ENCODE assay signal across 10 mouse cellular contexts in the genomic region with DNA sequence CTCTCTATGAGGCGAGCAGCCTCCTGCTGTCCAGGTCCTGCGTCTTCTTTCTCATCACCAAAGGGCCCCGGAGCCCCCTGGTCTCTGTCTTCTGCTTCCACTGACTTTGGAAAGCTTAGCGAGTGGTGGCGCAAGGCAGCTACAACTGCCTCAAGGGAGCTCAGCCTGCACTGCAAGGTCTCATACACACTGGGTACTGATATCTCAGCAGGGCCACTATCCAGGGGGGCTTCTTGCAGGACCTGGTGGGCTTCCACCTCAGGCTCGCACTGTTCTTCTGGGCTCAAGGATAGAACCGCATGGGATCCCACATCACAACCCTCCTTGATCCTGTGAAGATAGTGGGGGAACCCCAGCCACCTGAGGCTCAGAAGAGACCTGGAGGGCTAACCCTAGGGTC. TPM values are rescaled to one million over a fixed set of nuclear protein-coding genes. Genes with fewer than 3 reads are reported as not detected.
A peak's percentile ranks its signal among the peaks of the same experiment; 100 is the strongest.
DNase-seq lines count a peak whose midpoint lies in the region; TF ChIP-seq lines count a peak whose summit lies in the region.
"Had no signal": no experiment of that assay in that cellular context is flagged by ENCODE, and none has a peak within 500 bp of the region (broad histone marks: within the 10 kb centered on the region; RNA-seq: fewer than 3 reads in every experiment).

No protein-coding gene starts in this region.

- no peaks in the 10 kb centered on the region for H3K9me3 ChIP-seq in limb, embryonic 10.5 days (replicated peaks)
- H3K9me3 ChIP-seq: limb, embryonic 15.5 days had no signal

- peak; percentile 4 for DNase-seq in adrenal gland, postnatal 14 days
- no peak for DNase-seq in adrenal gland, adult 8-10 months
- DNase-seq in kidney, adult 11 months = peak; percentile 7
- DNase-seq in kidney, adult 18-20 months = no peak
- DNase-seq in limb, embryonic 10.5 days (ENCODE audit: low spot score) = no peak
- DNase-seq in spleen, postnatal 4 days (ENCODE audit: low spot score in 2 of 2) = no peak
- DNase-seq in right cerebral cortex, postnatal 14 days = no peak

- H3K36me3 ChIP-seq in limb, embryonic 10.5 days = peaks cover 17% of the 10 kb centered on the region

- TF ChIP-seq CTCF in cortical plate, adult 2 months (IDR thresholded peaks at IDR 0.05; ENCODE audit: extremely low read depth, insufficient read depth, low read length) = no peak

- no peak for TF ChIP-seq POLR2A in cortical plate, adult 2 months (IDR thresholded peaks at IDR 0.05; ENCODE audit: extremely low read depth, insufficient read depth, low read length)

- no peaks in the 10 kb centered on the region for H3K27me3 ChIP-seq in limb, embryonic 10.5 days (ENCODE audit: low read depth, poor library complexity, severe bottlenecking)
- H3K27me3 ChIP-seq: limb, embryonic 15.5 days had no signal

- H3K27ac ChIP-seq in cortical plate, adult 2 months (ENCODE audit: insufficient read depth, low read length) = no peak overlapping the region
- peak overlapping the region; percentile 15; the same call in 1 of the 2 replicates for H3K27ac ChIP-seq in limb, embryonic 10.5 days
- H3K27ac ChIP-seq: limb, embryonic 15.5 days had no signal

- H3K4me1 ChIP-seq in cortical plate, adult 2 months (ENCODE audit: control insufficient read depth, insufficient read depth, low read length) = no peaks in the 10 kb centered on the region
- peaks cover 31% of the 10 kb centered on the region for H3K4me1 ChIP-seq in limb, embryonic 10.5 days

- WGBS in limb, embryonic 10.5 days = 82% methylated on average over 7 of the region's 7 CpGs

- 0 out of 2 replicates have a peak overlapping the region, but pooled peaks have one; percentile 6 for H3K4me3 ChIP-seq in cortical plate, adult 2 months (ENCODE audit: insufficient read depth, low read length)
- no peak overlapping the region for H3K4me3 ChIP-seq in limb, embryonic 10.5 days
- H3K4me3 ChIP-seq: limb, embryonic 15.5 days; myocyte had no signal

RNA-seq across cellular contexts. Expression of a gene that starts 1.1 kb away (rescaled TPM):
- total RNA-seq in adrenal gland, postnatal 14 days (2021) = 30.9 and 37.6 TPM in 2 replicates
- 10 to 100 TPM; 11.4 to 25.1 (median 18.2) TPM for total RNA-seq in adrenal gland, adult 8-10 months (2022)
- 9.0 and 10.9 TPM in 2 replicates for polyA plus RNA-seq in cortical plate, adult 2 months (2012; rRNA removed)
- polyA plus RNA-seq in limb, embryonic 10.5 days (2016; fragmentation: Nextera tagmentation; extraction: Ambion mirVana) = 6.6 and 6.9 TPM in 2 replicates

RNA-seq across cellular contexts. Expression of a gene that starts 2.2 kb away (rescaled TPM):
- total RNA-seq in adrenal gland, postnatal 14 days (2021) = 85.5 and 88.4 TPM in 2 replicates
- total RNA-seq in adrenal gland, adult 8-10 months (2022) = 100 to 1,000 TPM; 101 to 137 (median 120) TPM
- polyA plus RNA-seq in cortical plate, adult 2 months (2012; rRNA removed) = 132 and 137 TPM in 2 replicates
- 123 and 131 TPM in 2 replicates for polyA plus RNA-seq in limb, embryonic 10.5 days (2016; fragmentation: Nextera tagmentation; extraction: Ambion mirVana)

RNA-seq across cellular contexts. Expression of a gene that starts 11.3 kb away (rescaled TPM):
- 5.8 and 6.9 TPM in 2 replicates for total RNA-seq in adrenal gland, postnatal 14 days (2021)
- 1 to 10 TPM in 1 of 4 experiments, under 1 TPM in 2, not detected in 1; 0.56 to 1.2 (median 0.92) TPM for total RNA-seq in adrenal gland, adult 8-10 months (2022)
- 0.45 and 0.96 TPM in 2 replicates for polyA plus RNA-seq in cortical plate, adult 2 months (2012; rRNA removed)
- 34.2 and 38.4 TPM in 2 replicates for polyA plus RNA-seq in limb, embryonic 10.5 days (2016; fragmentation: Nextera tagmentation; extraction: Ambion mirVana)

RNA-seq across cellular contexts. Expression of a gene that starts 12.7 kb away (rescaled TPM):
- total RNA-seq in adrenal gland, postnatal 14 days (2021) = 61.1 and 65.7 TPM in 2 replicates
- 10 to 100 TPM; 59.1 to 67.2 (median 62.7) TPM for total RNA-seq in adrenal gland, adult 8-10 months (2022)
- 38.9 and 40.8 TPM in 2 replicates for polyA plus RNA-seq in cortical plate, adult 2 months (2012; rRNA removed)
- polyA plus RNA-seq in limb, embryonic 10.5 days (2016; fragmentation: Nextera tagmentation; extraction: Ambion mirVana) = 77.4 and 87.2 TPM in 2 replicates

RNA-seq across cellular contexts. Expression of a gene that starts 23.4 kb away (rescaled TPM):
- 17.4 and 17.9 TPM in 2 replicates for total RNA-seq in adrenal gland, postnatal 14 days (2021)
- total RNA-seq in adrenal gland, adult 8-10 months (2022) = 10 to 100 TPM; 15.9 to 18.8 (median 17.7) TPM
- 13.5 and 13.6 TPM in 2 replicates for polyA plus RNA-seq in cortical plate, adult 2 months (2012; rRNA removed)
- polyA plus RNA-seq in limb, embryonic 10.5 days (2016; fragmentation: Nextera tagmentation; extraction: Ambion mirVana) = 4.3 and 5.4 TPM in 2 replicates

Comparison
In these comparisons a context has a peak if more than half of its experiments do, and no peak if none do; other contexts are left out.
1. DNase-seq: peak in adrenal gland, postnatal 14 days (single experiment) and kidney, adult 11 months (single experiment); none in adrenal gland, adult 8-10 months (single experiment), kidney, adult 18-20 months (single experiment), limb, embryonic 10.5 days (single experiment), spleen, postnatal 4 days (0 of 2) and right cerebral cortex, postnatal 14 days (single experiment).